Mouse (Mus musculus) lung, postnatal 0 days (tissue): ENCODE data around the gene Them5.

ENCODE experiments used
- CTCF ChIP-seq: IDR thresholded peaks from 2 replicates; pipeline ENCODE4 v1.5.1; 2016; ENCODE audit warnings: antibody characterized with exemption, mild to moderate bottlenecking
- EP300 ChIP-seq: IDR thresholded peaks from 2 replicates; pipeline ENCODE4 v1.6.1; 2016; ENCODE audit warnings: antibody characterized with exemption, mild to moderate bottlenecking, control low read depth

DNA sequence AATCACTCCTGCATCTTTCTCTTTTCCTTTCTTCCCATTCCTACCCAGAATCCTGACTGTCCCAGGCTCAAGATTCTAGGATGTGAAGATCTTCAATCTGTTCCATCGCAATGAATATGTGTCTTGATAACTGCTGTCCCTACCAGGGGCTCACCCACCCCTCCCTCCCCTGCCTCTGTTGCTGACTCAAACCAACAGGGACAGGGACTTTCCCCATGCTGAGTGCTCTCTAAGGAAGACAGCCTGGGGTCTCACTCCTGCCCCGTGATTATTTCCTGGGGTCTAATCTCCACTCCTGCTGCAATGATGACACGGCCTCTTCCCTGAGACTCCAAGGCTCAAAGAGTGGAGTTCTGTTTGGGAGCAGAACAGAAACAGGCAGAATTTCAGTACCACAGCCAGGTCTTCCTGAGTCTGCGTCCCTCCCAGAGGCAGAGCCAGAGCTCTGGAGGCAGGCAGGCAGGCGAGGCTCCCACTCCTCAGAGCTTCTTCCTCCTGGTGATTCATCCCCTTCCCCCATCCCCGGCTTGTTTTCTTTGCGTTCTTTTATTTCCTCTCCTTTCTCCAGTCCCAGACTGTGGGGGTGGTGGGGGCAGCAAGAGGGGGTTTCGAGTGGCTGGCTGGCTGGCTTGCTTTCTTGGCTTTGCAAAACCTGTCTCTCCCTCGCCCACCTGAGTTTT, 38.1 kb downstream of the Them5 start:
- TF ChIP-seq CTCF (no peak), EP300 (no peak)
